Comparison of ENCODE assay signal across 7 mouse cellular contexts in genomic region chr2:91729571-91729970, GRCm38 (mm10). TPM values are rescaled to one million over a fixed set of nuclear protein-coding genes. Genes with fewer than 3 reads are reported as not detected.
DNase-seq lines count a peak whose midpoint lies in the region; ATAC-seq and TF ChIP-seq lines count a peak whose summit lies in the region.

No protein-coding gene starts in this region.

- no peaks in the 10 kb centered on the region for H3K9me3 ChIP-seq in lung, embryonic 14.5 days (ENCODE audit: low read depth, low read length)
- H3K9me3 ChIP-seq in forebrain, embryonic 10.5 days = no peaks in the 10 kb centered on the region
- H3K9me3 ChIP-seq in limb, embryonic 12.5 days = no peaks in the 10 kb centered on the region
- no peaks in the 10 kb centered on the region for H3K9me3 ChIP-seq in stomach, embryonic 14.5 days (ENCODE audit: control insufficient read depth, low read depth, low read length)

- no peak overlapping the region; the same call in 1 of the 2 replicates for H3K27ac ChIP-seq in lung, embryonic 14.5 days (ENCODE audit: low read depth)
- peak overlapping the region; percentile 94 for H3K27ac ChIP-seq in forebrain, embryonic 10.5 days
- no peak overlapping the region for H3K27ac ChIP-seq in limb, embryonic 12.5 days
- peak overlapping the region; percentile 94; the same call in 1 of the 2 replicates for H3K27ac ChIP-seq in stomach, embryonic 14.5 days (ENCODE audit: low read length)

- peak overlapping the region; percentile 72 for H3K4me2 ChIP-seq in lung, embryonic 14.5 days
- peak overlapping the region; percentile 61 for H3K4me2 ChIP-seq in limb, embryonic 12.5 days
- H3K4me2 ChIP-seq in stomach, embryonic 14.5 days (replicated peaks; ENCODE audit: low read depth, low read length) = peak overlapping the region; percentile 34

- no peak for ATAC-seq in lung, embryonic 14.5 days (ENCODE audit: insufficient read depth)
- no peak for ATAC-seq in limb, embryonic 12.5 days (ENCODE audit: insufficient number of reproducible peaks, insufficient read depth, low FRiP score, low TSS enrichment, low read depth)
- no peak for ATAC-seq in stomach, embryonic 14.5 days (ENCODE audit: insufficient number of reproducible peaks, insufficient read depth, low FRiP score, low read depth)

- no peaks in the 10 kb centered on the region for H3K27me3 ChIP-seq in lung, embryonic 14.5 days (ENCODE audit: insufficient read depth, low read length)
- H3K27me3 ChIP-seq in forebrain, embryonic 10.5 days (ENCODE audit: poor library complexity, severe bottlenecking) = no peaks in the 10 kb centered on the region
- 0 out of 2 replicates have a peak, but pooled peaks cover 6% of the 10 kb centered on the region for H3K27me3 ChIP-seq in limb, embryonic 12.5 days
- no peaks in the 10 kb centered on the region for H3K27me3 ChIP-seq in stomach, embryonic 14.5 days (ENCODE audit: control insufficient read depth, insufficient read depth, low read length)

- H3K4me3 ChIP-seq in lung, embryonic 14.5 days (ENCODE audit: low read depth, low read length) = peak overlapping the region; percentile 97
- peak overlapping the region; percentile 88 for H3K4me3 ChIP-seq in forebrain, embryonic 10.5 days
- peak overlapping the region; percentile 97 for H3K4me3 ChIP-seq in limb, embryonic 12.5 days (replicated peaks)
- H3K4me3 ChIP-seq in stomach, embryonic 14.5 days (ENCODE audit: low read depth, low read length) = peak overlapping the region; percentile 95

- no peak for DNase-seq in lung, embryonic 14.5 days
- no peak for DNase-seq in lung, postnatal 10 days
- DNase-seq in forebrain, embryonic 10.5 days (ENCODE audit: extremely low spot score, low spot score) = no peak
- DNase-seq in thymus, postnatal 4 days = no peak
- no peak for DNase-seq in layer of hippocampus, adult 9-11 months

- WGBS in lung, embryonic 14.5 days = 10% methylated on average over 4 of the region's 4 CpGs
- 21% methylated on average over 4 of the region's 4 CpGs for WGBS in forebrain, embryonic 10.5 days
- WGBS in limb, embryonic 12.5 days = 21% methylated on average over 4 of the region's 4 CpGs
- WGBS in stomach, embryonic 14.5 days = 19% methylated on average over 4 of the region's 4 CpGs

- TF ChIP-seq CTCF in lung, embryonic 14.5 days (IDR thresholded peaks at IDR 0.05; ENCODE audit: low read depth) = no peak

- no peaks in the 10 kb centered on the region for H3K4me1 ChIP-seq in lung, embryonic 14.5 days (ENCODE audit: insufficient read depth)
- peaks cover 4% of the 10 kb centered on the region for H3K4me1 ChIP-seq in forebrain, embryonic 10.5 days
- H3K4me1 ChIP-seq in limb, embryonic 12.5 days (replicated peaks) = no peaks in the 10 kb centered on the region
- no peaks in the 10 kb centered on the region for H3K4me1 ChIP-seq in stomach, embryonic 14.5 days (ENCODE audit: control insufficient read depth, insufficient read depth, low read length)

- H3K9ac ChIP-seq in lung, embryonic 14.5 days = peak overlapping the region; percentile 94
- 0 out of 2 replicates have a peak overlapping the region, but pooled peaks have one; percentile 97 for H3K9ac ChIP-seq in limb, embryonic 12.5 days (replicated peaks)
- H3K9ac ChIP-seq in stomach, embryonic 14.5 days (replicated peaks; ENCODE audit: low read depth, low read length) = no peak overlapping the region

- no peaks in the 10 kb centered on the region for H3K36me3 ChIP-seq in lung, embryonic 14.5 days (ENCODE audit: insufficient read depth)
- peaks cover 11% of the 10 kb centered on the region for H3K36me3 ChIP-seq in forebrain, embryonic 10.5 days (replicated peaks)
- peaks cover 3% of the 10 kb centered on the region; the same call in 1 of the 2 replicates for H3K36me3 ChIP-seq in limb, embryonic 12.5 days
- H3K36me3 ChIP-seq in stomach, embryonic 14.5 days (ENCODE audit: control insufficient read depth, insufficient read depth, low read length) = no peaks in the 10 kb centered on the region

RNA-seq across cellular contexts. Expression of gene Ambra1, which starts 0.4 kb away (rescaled TPM):
- polyA plus RNA-seq in lung, embryonic 14.5 days (2014; fragmentation: Nextera tagmentation; extraction: Ambion mirVana) = 15.7 and 15.9 TPM in 2 replicates
- 21.5 and 23.2 TPM in 2 replicates for polyA plus RNA-seq in forebrain, embryonic 10.5 days (2016; fragmentation: Nextera tagmentation; extraction: Ambion mirVana)
- polyA plus RNA-seq in limb, embryonic 12.5 days (2016; fragmentation: Nextera tagmentation; extraction: Ambion mirVana) = 22.3 and 24.1 TPM in 2 replicates
- polyA plus RNA-seq in stomach, embryonic 14.5 days (2014; fragmentation: Nextera tagmentation; extraction: Ambion mirVana) = 17.8 and 18.1 TPM in 2 replicates

RNA-seq across cellular contexts. Expression of gene Harbi1, which starts 18.9 kb away (rescaled TPM):
- 15.8 and 16.9 TPM in 2 replicates for polyA plus RNA-seq in lung, embryonic 14.5 days (2014; fragmentation: Nextera tagmentation; extraction: Ambion mirVana)
- 22.9 and 23.2 TPM in 2 replicates for polyA plus RNA-seq in forebrain, embryonic 10.5 days (2016; fragmentation: Nextera tagmentation; extraction: Ambion mirVana)
- polyA plus RNA-seq in limb, embryonic 12.5 days (2016; fragmentation: Nextera tagmentation; extraction: Ambion mirVana) = 24.0 and 25.2 TPM in 2 replicates
- 18.2 and 21.5 TPM in 2 replicates for polyA plus RNA-seq in stomach, embryonic 14.5 days (2014; fragmentation: Nextera tagmentation; extraction: Ambion mirVana)

RNA-seq across cellular contexts. Expression of gene Atg13, which starts 19.2 kb away (rescaled TPM):
- polyA plus RNA-seq in lung, embryonic 14.5 days (2014; fragmentation: Nextera tagmentation; extraction: Ambion mirVana) = 20.9 and 25.6 TPM in 2 replicates
- polyA plus RNA-seq in forebrain, embryonic 10.5 days (2016; fragmentation: Nextera tagmentation; extraction: Ambion mirVana) = 20.6 and 21.6 TPM in 2 replicates
- 28.1 and 28.7 TPM in 2 replicates for polyA plus RNA-seq in limb, embryonic 12.5 days (2016; fragmentation: Nextera tagmentation; extraction: Ambion mirVana)
- polyA plus RNA-seq in stomach, embryonic 14.5 days (2014; fragmentation: Nextera tagmentation; extraction: Ambion mirVana) = 27.8 and 30.0 TPM in 2 replicates

Comparison
In these comparisons a context has a peak if more than half of its experiments do, and no peak if none do; other contexts are left out.
1. H3K27ac ChIP-seq: peak in forebrain, embryonic 10.5 days (single experiment) and stomach, embryonic 14.5 days (single experiment); none in lung, embryonic 14.5 days (single experiment) and limb, embryonic 12.5 days (single experiment).
2. Peak in every context shown above with its lines, with median percentiles within 50 percentile points of each other: H3K4me2 ChIP-seq and H3K4me3 ChIP-seq.